In genomic region chr10:26761991-26762903, GRCm38 (mm10) we compare ENCODE assay signal across 21 mouse cellular contexts. TPM values are rescaled to one million over a fixed set of nuclear protein-coding genes. Genes with fewer than 3 reads are reported as not detected.
DNase-seq lines count a peak whose midpoint lies in the region; ATAC-seq and TF ChIP-seq lines count a peak whose summit lies in the region.
"Had no signal": no experiment of that assay in that cellular context is flagged by ENCODE, and none has a peak within 500 bp of the region (broad histone marks: within the 10 kb centered on the region; RNA-seq: fewer than 3 reads in every experiment).

No protein-coding gene starts in this region.

- H3K4me3 ChIP-seq in stomach, embryonic 16.5 days (replicated peaks; ENCODE audit: low read length) = no peak overlapping the region
- no peak overlapping the region for H3K4me3 ChIP-seq in stomach, postnatal 0 days (ENCODE audit: low read depth, low read length)
- no peak overlapping the region for H3K4me3 ChIP-seq in embryonic facial prominence, embryonic 14.5 days (ENCODE audit: low read depth, low read length)
- H3K4me3 ChIP-seq: embryonic facial prominence, embryonic 13.5 days; forebrain, embryonic 10.5 days; heart, embryonic 15.5 days; kidney, embryonic 15.5 days; limb, embryonic 13.5 days had no signal

- peak overlapping the region; percentile 34; the same call in 1 of the 2 replicates for H3K27ac ChIP-seq in stomach, embryonic 16.5 days (ENCODE audit: low read length)
- H3K27ac ChIP-seq in stomach, postnatal 0 days (replicated peaks) = no peak overlapping the region
- H3K27ac ChIP-seq in embryonic facial prominence, embryonic 14.5 days (replicated peaks; ENCODE audit: low read depth, low read length) = no peak overlapping the region
- H3K27ac ChIP-seq: embryonic facial prominence, embryonic 13.5 days; forebrain, embryonic 10.5 days; heart, embryonic 15.5 days; hindbrain, postnatal 0 days; kidney, embryonic 15.5 days; limb, embryonic 13.5 days; liver, embryonic 14.5 days had no signal

- no peak for TF ChIP-seq CTCF in stomach, postnatal 0 days (IDR thresholded peaks at IDR 0.05; ENCODE audit: low read depth)

- no peaks in the 10 kb centered on the region for H3K27me3 ChIP-seq in stomach, embryonic 16.5 days (ENCODE audit: control insufficient read depth, insufficient read depth, low read length)
- no peaks in the 10 kb centered on the region for H3K27me3 ChIP-seq in stomach, postnatal 0 days (ENCODE audit: control insufficient read depth, insufficient read depth, low read length)
- H3K27me3 ChIP-seq in embryonic facial prominence, embryonic 14.5 days (replicated peaks; ENCODE audit: control insufficient read depth, insufficient read depth, low read length) = no peaks in the 10 kb centered on the region
- H3K27me3 ChIP-seq: embryonic facial prominence, embryonic 13.5 days; heart, embryonic 15.5 days; kidney, embryonic 15.5 days; limb, embryonic 13.5 days had no signal

- intact Hi-C loops in heart, postnatal 10 days (cut with DNase I) = loop anchor here (5.0 kb wide), 1 partner anchor 70 kb away; no protein-coding TSS in a partner anchor

- H3K36me3 ChIP-seq in stomach, embryonic 16.5 days (ENCODE audit: control insufficient read depth, insufficient read depth, low read length) = no peaks in the 10 kb centered on the region
- no peaks in the 10 kb centered on the region for H3K36me3 ChIP-seq in stomach, postnatal 0 days (ENCODE audit: control insufficient read depth, insufficient read depth, low read length)
- H3K36me3 ChIP-seq in embryonic facial prominence, embryonic 14.5 days (ENCODE audit: control insufficient read depth, insufficient read depth, low read length) = no peaks in the 10 kb centered on the region
- H3K36me3 ChIP-seq: embryonic facial prominence, embryonic 13.5 days; forebrain, embryonic 10.5 days; heart, embryonic 15.5 days; kidney, embryonic 15.5 days; limb, embryonic 13.5 days had no signal

- ATAC-seq in stomach, embryonic 16.5 days (ENCODE audit: insufficient read depth, low FRiP score) = no peak
- ATAC-seq in stomach, postnatal 0 days (ENCODE audit: low FRiP score, low TSS enrichment) = no peak
- ATAC-seq in embryonic facial prominence, embryonic 14.5 days (ENCODE audit: low read depth) = peak; percentile 33; the same call in 1 of the 2 replicates
- ATAC-seq: hindbrain, postnatal 0 days; intestine, postnatal 0 days had no signal

- H3K4me1 ChIP-seq in stomach, embryonic 16.5 days (ENCODE audit: control insufficient read depth, insufficient read depth, low read length) = peaks cover 5% of the 10 kb centered on the region
- no peaks in the 10 kb centered on the region for H3K4me1 ChIP-seq in stomach, postnatal 0 days (replicated peaks; ENCODE audit: control insufficient read depth, insufficient read depth)
- 0 out of 2 replicates have a peak, but pooled peaks cover 8% of the 10 kb centered on the region for H3K4me1 ChIP-seq in embryonic facial prominence, embryonic 14.5 days (ENCODE audit: control insufficient read depth, insufficient read depth, low read length)
- H3K4me1 ChIP-seq: heart, embryonic 15.5 days had no signal

- WGBS in stomach, embryonic 16.5 days = 40% methylated on average over 9 of the region's 9 CpGs
- 40% methylated on average over 9 of the region's 9 CpGs for WGBS in stomach, postnatal 0 days
- WGBS in embryonic facial prominence, embryonic 14.5 days = 30% methylated on average over 9 of the region's 9 CpGs

- TF ChIP-seq EP300 in stomach, postnatal 0 days (optimal IDR thresholded peaks at IDR 0.05) = no peak

- peak; percentile 53 for DNase-seq in heart, adult 11 months
- DNase-seq in heart, postnatal 10 days = no peak
- no peak for DNase-seq in stomach, postnatal 0 days (ENCODE audit: low spot score)
- DNase-seq in embryonic facial prominence, embryonic 14.5 days (ENCODE audit: low spot score) = peak; percentile 36
- no peak for DNase-seq in retina, embryonic 14.5 days (ENCODE audit: low spot score)
- DNase-seq in B cell, adult 2 months = no peak
- DNase-seq: adrenal gland, postnatal 36 days; cerebellum, adult 8-10 months; lung, postnatal 36 days; spleen, adult 18-20 months; thymus, adult 18-20 months had no signal

- H3K9me3 ChIP-seq in stomach, embryonic 16.5 days (replicated peaks; ENCODE audit: control insufficient read depth, low read length) = no peaks in the 10 kb centered on the region
- no peaks in the 10 kb centered on the region for H3K9me3 ChIP-seq in stomach, postnatal 0 days (ENCODE audit: control insufficient read depth, low read length)
- no peaks in the 10 kb centered on the region for H3K9me3 ChIP-seq in embryonic facial prominence, embryonic 14.5 days (ENCODE audit: control insufficient read depth, low read length)
- H3K9me3 ChIP-seq: embryonic facial prominence, embryonic 13.5 days; forebrain, embryonic 10.5 days; heart, embryonic 15.5 days; kidney, embryonic 15.5 days; limb, embryonic 13.5 days had no signal

- no peak overlapping the region for H3K9ac ChIP-seq in stomach, embryonic 16.5 days (ENCODE audit: low read length)
- no peak overlapping the region for H3K9ac ChIP-seq in stomach, postnatal 0 days (ENCODE audit: low read length)
- H3K9ac ChIP-seq in embryonic facial prominence, embryonic 14.5 days (ENCODE audit: low read depth, low read length) = no peak overlapping the region
- H3K9ac ChIP-seq: embryonic facial prominence, embryonic 13.5 days; heart, embryonic 15.5 days; kidney, embryonic 15.5 days; limb, embryonic 13.5 days; liver, embryonic 14.5 days had no signal

- no peak overlapping the region for H3K4me2 ChIP-seq in stomach, embryonic 16.5 days (ENCODE audit: low read depth, low read length)
- H3K4me2 ChIP-seq in stomach, postnatal 0 days (replicated peaks; ENCODE audit: low read depth) = no peak overlapping the region
- no peak overlapping the region for H3K4me2 ChIP-seq in embryonic facial prominence, embryonic 14.5 days (ENCODE audit: low read depth, low read length)
- H3K4me2 ChIP-seq: embryonic facial prominence, embryonic 13.5 days; heart, embryonic 15.5 days; kidney, embryonic 15.5 days; limb, embryonic 13.5 days; midbrain, embryonic 11.5 days had no signal

RNA-seq across cellular contexts. Expression of gene Arhgap18, which starts 9.0 kb away (rescaled TPM):
- 10 to 100 TPM; 36.3 to 64.0 TPM for total RNA-seq in heart, postnatal 10 days (2021)
- polyA plus RNA-seq in stomach, embryonic 16.5 days (2015; fragmentation: Nextera tagmentation; extraction: Ambion mirVana) = 34.4 and 40.7 TPM in 2 replicates
- polyA plus RNA-seq in stomach, postnatal 0 days (2015; fragmentation: Nextera tagmentation; extraction: Ambion mirVana) = 15.1 and 16.1 TPM in 2 replicates
- polyA plus RNA-seq in embryonic facial prominence, embryonic 14.5 days (2014; fragmentation: Nextera tagmentation; extraction: Ambion mirVana) = 28.8 TPM in 2 replicates

Comparison
In these comparisons a context has a peak if more than half of its experiments do, and no peak if none do; other contexts are left out.
1. DNase-seq: peak in heart, adult 11 months (single experiment) and embryonic facial prominence, embryonic 14.5 days (single experiment); none in heart, postnatal 10 days (0 of 2), stomach, postnatal 0 days (single experiment), retina, embryonic 14.5 days (single experiment) and B cell, adult 2 months (0 of 2).